Mouse (Mus musculus) left cerebral cortex, adult 8-10 months (tissue): Measurements from ENCODE around the gene Plekhm3. TPM values are rescaled to one million over a fixed set of nuclear protein-coding genes. Genes with fewer than 3 reads are reported as not detected.

Source experiments
- DNase-seq, 2 experiments: peaks; one replicate each; pipeline ENCODE4 v3.0.0; 2022; ENCODE audit warnings: low spot score in 2 of 2
- total RNA-seq, 4 experiments: library from RNA; stranded (reverse); gene quantifications; 2 replicates each; pipeline ENCODE4 v1.2.4; 2022

Plekhm3 gene
- total RNA-seq, 4 experiments from 2014 or later, result 39.0 to 47.4 (median 43.7) TPM

DNA sequence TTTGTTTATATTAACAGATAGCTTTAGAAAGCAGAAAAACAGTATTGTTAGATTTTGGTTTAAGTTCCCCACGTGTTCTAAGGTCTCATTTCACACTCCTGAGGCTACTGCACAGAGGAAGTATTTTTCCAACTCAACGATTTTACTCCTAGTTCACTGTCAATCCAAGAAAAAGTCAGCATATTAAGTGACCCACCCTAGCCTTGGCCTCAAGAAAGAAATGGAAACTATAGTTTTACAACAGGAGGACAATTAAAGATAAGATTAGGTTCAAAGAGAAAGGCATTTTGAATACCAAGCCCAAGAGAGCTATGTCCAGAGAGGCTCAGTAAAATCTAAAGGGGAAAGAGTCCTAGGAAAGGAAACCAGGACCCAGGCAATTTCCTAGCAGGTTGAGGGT, 125.1 kb downstream of the Plekhm3 start:
- DNase-seq, result no peak

DNA sequence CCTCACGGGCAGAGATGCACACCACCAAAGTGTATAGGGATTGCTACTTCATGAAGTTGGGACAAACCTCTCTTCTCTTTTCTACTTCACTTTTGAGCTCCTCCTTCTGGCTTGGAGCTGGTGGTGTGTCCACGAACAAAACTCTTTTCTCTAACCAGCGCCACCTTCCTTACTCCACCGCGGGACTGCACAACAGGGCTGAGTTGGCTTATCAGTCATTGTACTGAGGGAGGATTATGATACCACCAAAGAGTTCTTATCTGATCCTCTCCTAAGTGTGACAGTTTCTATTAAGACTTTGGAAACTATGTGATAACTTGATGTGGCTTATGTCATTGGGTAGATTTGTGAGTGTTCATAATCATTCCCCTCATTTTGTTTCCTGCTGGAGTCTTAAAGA, 129.2 kb downstream of the Plekhm3 start:
- no peak for DNase-seq

DNA sequence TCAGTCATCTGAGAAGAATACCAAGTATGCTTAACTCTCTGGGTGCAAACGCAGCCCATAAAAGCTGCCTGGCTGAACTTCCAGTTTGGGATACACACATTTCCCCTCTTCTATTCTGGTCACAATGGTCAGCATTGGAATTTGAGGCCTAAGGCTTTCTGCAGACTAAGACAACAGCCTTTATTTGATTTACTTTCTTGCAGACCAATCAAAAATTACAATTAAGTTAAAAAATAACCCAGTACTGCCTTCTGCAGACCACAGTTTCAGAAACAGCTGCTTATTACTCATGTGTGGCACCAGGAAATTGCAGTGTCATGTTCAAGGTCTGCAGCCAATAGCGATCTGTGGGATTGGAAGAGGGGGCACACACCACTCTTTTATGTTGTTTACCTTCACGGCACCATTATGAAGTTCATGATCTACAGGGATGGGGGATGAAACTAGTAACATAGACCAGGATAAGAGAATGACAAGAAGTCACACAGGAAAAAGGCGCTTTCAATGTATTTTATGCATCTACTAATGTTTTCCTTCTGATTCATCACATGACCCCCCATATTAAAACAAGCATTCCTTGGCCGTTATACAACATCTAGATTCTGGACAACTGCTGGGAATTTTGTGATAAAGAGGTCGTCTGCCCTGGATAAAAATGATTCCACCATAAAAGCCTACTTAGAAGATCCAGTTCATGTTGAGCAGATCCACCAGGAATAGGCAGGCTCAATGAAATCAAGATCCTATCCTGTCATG, 130.1 kb downstream of the Plekhm3 start:
- DNase-seq, result no peak

DNA sequence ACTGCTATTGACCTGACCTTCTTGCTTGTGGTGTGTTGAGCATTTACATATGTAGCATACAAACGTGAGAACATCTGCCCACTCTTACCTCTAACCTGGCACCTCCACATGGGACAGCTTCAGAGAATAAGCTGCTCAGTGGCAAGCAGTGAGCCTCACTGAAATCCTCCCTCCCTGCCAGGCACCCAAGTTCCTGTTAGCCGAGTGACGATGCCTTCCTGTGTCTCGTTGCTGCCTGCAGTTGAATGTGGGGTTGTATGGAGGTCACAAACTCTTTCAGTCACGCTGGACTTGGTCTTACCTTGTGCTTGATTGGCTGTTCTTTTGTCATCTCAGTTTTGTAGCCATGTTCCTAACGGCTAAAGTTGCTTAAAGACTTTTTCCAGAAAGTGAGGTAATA, 133.1 kb downstream of the Plekhm3 start:
- DNase-seq, result no peak

DNA sequence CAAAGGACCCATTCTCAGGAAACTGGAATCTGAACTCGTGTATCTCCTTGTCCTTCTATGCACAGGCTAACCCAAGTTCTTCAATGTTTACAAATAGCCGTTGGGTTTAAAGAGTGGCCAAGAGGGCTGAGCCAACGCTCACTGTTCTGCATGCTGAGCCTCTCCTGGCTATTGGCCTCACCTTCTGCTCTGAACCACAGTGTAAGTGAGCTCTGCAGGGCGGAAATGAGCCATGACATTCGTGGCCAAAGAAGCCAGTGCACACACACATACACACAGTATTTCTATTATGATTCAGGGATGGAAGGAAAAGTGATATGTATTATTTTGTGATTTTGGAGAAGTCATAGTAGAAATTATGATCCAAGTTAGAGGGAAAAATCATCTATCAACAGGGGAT, 138.9 kb downstream of the Plekhm3 start:
- no peak for DNase-seq

DNA sequence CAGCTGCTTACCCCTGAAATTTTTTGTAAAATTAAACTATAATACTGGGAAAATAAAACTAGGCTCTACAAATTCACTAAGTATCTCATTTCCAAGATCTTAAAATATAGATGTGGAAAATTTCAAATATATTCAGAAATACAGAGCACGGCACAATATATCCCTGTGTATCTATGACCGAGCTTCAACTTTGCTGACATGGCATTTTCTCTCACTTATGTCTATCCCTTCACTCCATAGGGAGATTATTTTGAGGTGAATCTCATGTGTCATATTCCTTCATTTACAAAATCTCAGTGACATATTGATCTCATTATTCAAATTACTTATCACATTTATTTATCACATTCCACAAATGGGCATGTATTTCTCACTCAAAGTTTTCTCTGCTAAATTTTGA, 143.4 kb downstream of the Plekhm3 start:
- DNase-seq, result no peak

DNA sequence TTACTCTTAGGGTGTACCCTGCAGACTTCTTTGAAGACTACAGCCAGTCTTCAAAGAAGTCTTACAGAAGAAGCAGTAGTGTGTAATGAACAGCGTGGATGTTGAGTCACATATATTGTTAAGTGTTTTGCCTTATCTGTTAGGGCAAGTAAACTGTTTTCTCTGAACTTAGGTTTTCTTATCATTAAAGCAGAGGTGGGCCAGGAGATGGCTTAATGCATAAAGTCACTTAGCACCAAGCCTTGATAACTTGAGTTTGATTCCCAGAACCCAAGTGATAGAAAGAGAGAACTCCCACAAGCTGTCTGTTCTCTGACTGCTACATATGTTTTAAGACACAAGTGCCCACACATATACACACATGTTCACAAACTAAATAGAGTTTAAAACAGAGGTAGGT, 144.7 kb downstream of the Plekhm3 start:
- no peak for DNase-seq

DNA sequence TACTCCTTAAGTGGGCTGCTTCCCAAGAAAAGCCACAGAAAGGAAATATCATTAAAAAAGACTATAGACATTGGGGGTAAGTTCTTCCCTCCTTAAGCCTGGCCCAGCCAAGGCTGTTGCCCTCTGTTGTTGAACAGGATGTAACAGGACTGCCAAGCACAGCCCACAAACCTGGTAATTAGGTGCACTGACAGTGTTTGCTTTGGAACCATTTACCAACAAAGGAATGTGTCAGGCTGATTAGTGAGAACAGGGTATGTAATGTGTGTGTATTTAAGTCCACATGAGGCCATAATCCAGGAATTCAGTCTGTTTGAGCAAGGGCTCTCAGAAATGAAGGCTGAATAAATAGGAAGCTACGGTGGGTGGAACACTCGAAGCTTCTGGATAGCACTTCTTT, 147.5 kb downstream of the Plekhm3 start:
- DNase-seq, result no peak

DNA sequence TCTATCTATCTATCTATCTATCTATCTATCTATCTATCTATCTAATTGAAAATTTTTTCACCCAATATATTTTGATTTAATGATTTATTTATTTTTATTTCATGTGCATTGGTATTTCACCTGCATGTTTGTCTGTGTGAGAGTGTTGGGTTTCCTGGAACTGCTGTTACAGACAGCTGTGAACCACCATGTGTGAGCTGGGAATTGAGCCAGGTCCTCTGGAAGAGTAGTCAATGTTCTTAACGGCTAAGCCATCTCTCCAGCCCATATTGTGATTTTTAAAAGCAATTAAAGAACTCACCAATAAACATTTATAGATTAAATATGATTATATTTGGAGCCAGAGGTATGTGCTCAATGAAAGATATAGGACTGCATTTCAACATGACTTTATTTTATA, 148.9 kb downstream of the Plekhm3 start:
- DNase-seq, result no peak

DNA sequence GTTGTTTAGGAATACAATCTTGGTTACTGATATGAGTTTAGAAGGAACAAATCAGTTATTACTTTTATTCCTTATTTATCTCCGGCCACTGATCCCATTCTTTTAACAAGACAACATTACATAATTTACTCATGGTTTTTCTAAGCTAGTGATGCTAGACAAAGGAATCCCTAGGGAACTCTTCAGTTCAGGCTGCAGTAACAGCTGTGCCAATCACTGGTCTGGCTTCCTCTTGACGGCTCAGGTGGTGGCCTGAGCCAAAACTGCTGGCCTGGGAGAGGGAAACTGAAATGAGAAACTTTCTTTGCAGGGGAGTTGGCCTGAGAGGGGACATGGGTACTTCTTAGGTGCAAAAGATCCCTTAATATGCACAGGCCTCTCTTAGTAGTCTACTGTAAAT, 151.4 kb downstream of the Plekhm3 start:
- no peak for DNase-seq

DNA sequence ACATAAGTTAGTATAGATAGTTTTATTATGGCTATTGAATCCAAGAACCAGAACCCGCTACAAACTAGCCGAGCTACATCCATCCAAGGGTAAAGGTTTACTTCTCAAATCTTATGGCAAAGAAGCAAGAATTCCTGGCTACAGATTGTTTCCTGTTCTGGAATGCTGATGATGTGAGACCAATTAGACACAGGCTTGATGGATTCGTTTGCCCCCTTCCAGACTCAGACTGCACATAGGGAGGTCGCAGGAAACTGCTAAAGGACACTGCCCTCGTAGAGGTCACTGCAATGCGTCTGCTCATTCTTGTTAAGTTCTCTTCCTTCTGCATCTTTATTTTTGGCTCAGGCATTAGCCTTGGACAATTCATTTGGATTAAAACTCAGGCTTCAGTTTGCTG, 154.0 kb downstream of the Plekhm3 start:
- DNase-seq, result no peak

DNA sequence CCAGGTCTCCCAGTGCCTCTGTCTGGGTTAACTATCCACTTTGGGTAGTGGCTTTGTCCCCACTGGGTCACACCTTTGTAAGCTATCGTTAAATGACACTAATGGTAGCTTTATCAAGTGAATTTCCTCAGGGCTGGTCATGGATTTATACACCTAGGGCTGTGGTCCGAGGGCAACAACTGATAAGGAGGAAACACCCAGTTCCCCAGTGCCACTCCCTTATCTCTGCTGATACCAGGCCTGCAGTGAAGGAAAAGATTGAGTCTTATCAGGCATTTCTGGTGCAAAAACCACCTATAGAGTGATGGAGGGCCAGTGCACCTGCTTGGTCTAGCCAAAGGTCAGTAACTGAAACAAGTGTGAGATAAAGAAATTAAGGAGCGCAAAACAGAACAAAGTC, 159.0 kb downstream of the Plekhm3 start:
- DNase-seq, result no peak

DNA sequence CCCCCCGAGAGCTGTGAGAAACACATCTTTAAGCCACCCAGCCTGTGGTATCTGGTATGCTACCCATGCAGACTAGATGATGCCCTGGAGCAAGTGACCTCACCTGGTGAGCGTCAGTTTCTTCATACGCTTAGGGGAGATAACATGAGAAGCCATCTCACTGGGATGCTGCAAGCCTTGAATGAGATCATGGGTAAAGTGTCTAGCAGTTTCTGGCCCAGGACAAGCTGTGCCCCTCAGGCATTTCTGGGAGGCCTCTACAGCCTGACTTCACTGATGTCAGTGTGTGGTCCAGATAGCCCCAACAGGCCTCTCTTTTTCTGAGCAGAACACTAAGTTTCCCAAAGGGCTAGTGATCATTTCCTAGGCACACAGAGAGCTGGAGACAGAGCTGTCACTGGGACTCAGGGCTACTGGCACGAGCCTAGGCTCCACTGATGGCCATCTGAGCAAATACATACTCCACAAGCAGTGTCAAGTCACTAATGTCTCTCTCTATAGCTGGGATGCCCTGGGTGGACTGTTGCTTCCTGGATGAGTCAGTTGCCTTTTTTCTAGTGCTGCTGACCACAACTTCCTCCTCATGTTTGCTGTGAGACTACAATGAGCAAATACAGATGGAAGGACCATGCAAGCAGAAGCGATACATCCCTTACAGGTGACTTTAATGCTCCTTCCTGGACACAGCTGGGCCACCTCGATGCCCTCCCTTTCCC, 159.6 kb downstream of the Plekhm3 start:
- no peak for DNase-seq

DNA sequence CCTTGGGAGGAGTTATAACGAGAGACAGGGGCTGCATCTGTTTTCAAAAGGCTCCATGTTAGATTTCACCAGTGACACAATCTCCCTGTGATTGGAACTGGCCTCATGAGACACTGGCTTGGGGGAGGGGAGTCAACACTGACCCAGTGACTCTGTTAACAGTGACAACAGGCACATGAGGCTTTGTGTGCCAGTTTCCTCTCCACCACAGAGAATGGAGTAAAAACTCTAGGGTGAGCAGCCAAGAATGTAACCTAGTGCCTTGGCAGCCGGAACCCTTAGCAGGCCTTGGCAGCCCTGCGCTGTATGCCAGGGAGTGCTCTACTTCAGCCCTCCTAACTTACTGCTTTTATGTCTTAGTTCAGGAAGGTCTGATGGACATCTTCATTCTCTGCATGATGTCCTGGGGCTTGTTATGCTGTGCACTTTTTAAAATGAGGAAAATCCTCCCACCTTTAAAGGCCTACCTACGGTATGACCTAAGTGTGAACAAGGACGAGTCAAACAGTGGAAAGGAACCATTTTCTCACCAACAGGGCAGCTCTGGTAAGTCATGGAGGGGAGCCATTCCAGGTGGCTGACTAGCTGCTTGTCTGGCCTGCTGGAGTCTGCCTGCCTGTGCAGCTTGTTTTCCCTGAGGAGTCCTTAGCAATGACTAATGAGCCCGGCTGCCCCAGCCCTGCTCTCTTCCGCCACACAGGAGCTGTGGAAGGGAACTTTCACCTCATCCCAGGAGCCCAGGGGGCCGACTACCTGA, 161.2 kb downstream of the Plekhm3 start:
- DNase-seq, result no peak

DNA sequence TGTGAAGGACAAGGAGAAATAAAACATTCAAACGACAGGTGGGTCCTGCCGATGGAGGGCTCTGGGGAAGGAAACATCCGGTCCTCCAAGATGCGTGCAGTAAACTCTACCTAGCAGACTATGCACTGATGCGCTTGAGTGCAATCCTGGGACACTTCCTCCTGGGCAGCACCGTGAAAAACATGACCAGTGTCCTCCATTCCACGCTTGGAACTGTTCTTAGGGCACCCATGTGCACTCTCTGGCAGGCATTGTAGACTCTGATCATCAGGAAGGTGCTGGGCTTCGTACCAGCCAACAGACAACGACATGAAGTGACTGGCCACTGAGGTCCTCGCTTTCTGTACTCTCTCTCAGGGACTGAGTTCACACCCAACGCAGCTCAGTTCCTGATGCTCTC, 162.5 kb downstream of the Plekhm3 start:
- DNase-seq, result no peak

DNA sequence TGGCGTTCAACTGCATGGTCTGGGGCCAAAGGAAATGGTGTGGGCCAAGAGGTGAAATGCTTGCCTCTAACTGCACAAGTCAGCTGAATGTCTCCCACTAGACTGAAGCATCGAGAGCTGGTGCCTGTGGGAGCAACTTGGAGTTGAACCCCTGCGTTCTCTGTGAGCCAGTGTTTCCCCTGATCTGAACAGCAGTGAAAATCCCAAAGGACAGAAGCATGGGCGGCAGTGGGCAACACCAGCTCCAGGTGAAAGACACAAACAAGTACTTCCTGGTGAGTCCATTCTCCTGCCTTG, 163.4 kb downstream of the Plekhm3 start:
- DNase-seq, result no peak

DNA sequence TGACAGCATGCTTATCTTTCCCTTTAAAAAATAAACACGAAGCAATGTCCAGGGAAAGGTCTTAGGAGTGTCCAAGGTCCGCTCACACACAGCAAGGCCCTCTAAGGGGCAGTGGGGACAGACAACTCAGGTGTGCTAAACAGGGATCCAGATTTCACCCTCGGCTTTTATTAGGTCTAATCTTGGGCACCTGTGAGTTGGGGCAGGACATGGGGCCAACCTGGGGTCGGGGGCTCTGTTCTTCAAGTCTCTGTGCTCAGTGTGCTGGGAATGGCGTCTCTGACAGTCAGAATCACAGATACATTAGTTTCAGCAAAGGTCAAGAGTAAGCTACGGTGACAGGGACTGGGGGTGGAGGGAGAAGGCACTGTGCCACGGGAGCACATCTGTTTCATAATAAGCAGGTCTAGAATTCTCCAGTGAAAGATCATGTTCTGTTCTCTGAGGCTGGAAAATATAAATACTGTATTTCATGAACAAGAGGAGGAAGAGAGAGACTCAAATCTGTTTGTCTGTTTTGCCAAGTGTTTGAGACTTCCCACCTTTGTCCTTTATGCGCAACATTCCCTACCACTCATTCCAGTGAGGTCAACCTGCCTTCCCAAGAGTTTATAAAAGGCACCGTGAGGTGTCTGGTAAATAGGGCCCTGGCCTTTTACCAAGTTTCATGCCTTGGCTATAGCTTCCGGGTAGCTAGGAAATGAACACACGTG, 163.9 kb downstream of the Plekhm3 start:
- DNase-seq, result no peak

DNA sequence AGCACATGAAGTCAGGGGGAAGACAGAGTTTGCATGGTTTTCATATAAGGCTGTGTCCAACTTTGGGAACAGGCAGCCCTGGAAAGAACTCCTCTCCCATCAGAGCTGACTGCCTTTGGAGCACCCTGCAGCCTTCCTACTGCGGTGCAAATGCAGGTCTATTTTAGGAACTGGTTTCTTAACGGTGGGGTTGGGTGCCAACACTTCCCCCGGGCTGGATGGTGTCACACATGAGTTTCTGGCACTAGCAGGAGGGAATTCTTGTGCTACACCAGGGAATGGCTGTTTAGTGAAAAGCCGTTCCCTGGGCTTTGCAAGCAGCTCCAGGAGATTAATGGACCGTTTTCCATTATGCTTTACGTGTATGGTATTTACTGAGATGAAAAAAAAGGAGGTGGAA, 164.8 kb downstream of the Plekhm3 start:
- DNase-seq, result peak; percentile 46 to 84

DNA sequence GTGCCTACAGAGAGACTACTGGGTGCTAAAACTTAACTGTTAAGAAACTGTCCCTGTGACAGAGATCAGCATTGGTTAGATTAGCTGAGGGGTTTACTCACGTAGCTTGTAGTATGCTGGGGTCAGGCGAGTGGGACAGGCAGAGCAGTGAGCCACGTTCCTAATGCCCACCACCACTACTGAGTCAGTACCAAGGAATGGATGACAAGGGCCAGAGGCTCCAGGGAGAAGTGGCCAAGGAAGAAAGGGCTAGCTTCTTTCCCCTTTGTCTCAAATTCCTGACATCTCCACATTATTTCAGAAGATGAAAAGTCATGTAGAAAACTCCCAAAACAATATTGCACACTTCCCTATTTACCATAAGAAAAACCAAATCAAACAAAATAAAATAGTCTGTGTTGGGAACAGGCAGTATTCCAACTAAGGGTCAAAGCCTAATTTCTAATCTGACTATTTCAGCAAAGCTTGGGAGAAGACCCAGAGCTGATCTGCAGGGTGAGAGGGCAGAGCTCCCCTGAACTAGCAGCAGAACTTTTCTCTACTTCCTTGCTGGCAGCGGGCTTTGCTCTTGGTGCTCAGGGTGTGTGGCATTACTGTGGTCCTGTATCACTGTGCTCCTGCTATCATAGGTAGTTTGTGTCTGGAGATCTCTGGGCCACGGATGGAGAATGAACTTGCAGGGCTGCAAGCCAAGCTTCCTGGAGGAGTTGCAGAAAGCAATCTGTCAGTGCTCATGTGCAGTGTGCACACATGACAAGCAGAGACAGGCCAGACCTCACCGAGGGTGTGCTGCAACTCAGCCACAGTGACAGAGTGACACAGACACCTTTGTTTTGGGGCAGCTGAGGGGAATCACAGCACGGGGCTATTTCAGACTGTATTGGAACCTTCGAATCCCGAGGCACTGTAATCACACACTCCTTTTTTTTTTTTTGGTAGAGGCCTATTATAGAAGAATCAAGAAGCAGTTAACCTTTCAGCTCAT, 165.5 kb downstream of the Plekhm3 start:
- DNase-seq, result peak in 1 of 2 experiments; percentile 33

DNA sequence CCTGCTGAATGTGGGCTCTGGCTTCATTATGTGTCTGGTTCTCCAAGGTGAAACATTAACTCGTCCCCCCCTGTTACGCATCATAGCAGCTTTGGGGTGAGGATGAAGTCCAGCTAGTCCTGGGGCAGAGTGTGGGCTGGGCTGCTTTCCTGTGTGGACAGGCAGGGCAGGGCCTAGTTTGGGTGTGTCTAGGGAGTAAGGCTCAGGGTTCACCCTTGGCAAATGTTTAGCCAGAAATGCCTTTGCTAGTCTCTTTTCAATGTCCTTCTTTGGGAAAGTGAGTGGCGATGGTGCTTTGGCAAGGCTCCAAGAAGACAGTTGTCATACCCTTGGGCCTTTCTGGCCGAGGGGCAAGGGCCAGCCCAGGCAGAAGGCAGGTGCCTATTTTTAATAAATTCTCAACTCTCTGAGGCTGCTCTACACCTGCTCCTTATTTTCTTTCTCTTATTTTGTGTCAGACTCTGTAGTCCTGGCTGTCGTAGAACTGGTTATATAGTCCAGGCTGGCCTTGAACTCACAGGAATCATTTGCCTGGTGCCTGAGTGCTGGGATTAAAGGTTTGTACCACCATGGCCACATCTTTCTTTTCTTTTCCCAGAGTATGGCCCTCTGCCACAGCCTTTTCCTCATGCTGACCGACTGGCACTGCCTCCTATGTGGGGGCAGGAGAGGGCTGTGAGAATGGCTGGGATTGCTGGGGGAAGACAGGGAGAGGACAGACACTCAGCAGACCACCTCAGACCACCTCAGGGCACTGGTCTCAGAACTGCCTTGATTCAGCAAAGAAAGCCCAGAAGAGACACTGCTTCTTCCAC, 168.7 kb downstream of the Plekhm3 start:
- no peak for DNase-seq
